Mouse (Mus musculus): ENCODE measurements around the gene Pigo. TPM values are rescaled to one million over a fixed set of nuclear protein-coding genes. Genes with fewer than 3 reads are reported as not detected.

Pigo gene
- polyA plus RNA-seq (2012; rRNA removed) = 24.8 and 32.5 TPM in 2 replicates

DNA sequence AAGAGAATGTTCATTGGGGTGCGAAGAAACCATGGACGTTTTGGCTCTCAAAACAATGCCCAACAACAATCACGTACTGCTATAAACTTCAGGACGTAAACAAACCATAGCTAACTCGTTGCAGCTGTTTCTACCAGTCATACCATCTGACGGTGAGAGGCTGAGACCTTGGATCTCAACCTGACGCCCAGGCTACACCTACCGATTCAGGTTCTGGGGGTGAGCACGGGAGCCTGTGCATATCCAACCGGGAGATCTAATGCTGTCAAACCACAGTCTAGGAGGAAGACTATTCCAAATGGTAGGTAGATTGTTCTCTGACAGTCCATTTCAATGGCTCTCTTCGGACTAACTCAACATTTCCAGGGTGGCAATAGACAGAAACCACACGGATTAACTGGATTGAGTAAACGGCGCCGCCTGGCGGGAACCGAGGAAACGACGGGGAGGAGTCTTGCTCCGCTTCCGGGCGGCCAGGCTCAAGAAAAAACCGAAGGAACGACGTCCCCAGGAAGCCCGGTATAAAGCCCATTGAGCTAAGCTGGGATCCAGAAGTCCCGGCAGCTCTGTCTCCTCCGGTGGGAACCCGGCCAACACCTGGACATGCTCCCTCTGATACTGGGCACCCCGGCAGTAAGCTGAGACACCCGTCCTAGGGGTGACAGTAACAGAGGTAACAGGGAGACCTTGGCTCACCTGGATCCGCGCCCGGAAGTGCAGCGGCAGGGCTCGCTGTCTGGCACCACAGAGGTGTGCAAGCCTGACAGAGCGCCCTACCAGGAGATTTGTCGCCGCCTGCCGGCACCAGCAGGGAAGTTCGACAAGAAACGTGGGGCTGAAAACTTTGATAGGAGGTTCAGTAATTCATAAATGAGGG, at the start of gene Pigo:
Gene Pigo (minus strand): TSS at position 736 of the 877 bp plus-strand sequence.

DNA sequence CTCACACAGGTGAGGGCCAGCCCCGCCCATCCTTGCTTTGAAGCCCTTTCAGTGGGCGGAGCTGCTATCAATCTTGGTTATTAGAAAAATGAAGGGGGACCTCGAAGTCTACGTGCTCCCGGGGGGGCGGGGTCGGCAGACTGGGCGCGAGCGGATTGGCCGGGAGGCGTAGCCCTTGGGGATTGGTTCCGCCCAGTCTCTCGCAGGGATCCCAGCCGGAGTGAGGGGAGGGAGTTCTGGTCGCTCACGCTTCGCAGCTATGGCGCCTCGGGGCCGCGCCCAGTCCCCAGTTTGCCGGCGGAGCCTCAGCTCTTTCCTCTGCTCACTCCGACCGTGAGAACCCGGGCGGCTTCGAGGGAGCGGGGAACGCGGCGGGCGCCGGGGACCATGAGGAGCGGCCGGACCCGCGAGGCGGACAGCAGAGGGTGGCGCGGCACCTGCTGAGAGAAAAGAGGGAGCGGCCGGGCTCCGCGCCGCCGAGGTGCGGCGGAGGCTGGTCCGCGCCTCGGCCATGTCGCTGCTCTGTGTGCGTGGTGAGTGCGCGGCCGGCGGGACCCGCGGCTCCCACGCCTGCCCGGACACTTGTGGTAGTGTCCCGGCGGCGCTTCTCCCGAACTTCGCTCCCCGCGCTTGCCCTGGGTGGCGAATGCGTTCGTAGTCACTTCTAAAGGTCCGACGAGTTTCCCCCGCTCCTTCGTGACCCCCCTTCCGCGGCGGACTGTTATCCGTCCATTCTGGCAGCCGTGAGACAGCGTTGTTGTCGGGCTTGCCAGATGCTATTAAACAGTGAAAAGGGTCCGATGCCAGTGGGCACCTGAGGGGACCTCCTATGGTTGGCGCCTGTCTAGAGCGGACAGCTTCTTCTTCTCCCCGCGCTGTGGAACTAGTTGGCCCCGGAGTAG, 33.4 kb upstream of the Pigo start, which contains the start of gene Unc13b:
Gene Unc13b (plus strand): TSS at position 201 of the 902 bp plus-strand sequence.

DNA sequence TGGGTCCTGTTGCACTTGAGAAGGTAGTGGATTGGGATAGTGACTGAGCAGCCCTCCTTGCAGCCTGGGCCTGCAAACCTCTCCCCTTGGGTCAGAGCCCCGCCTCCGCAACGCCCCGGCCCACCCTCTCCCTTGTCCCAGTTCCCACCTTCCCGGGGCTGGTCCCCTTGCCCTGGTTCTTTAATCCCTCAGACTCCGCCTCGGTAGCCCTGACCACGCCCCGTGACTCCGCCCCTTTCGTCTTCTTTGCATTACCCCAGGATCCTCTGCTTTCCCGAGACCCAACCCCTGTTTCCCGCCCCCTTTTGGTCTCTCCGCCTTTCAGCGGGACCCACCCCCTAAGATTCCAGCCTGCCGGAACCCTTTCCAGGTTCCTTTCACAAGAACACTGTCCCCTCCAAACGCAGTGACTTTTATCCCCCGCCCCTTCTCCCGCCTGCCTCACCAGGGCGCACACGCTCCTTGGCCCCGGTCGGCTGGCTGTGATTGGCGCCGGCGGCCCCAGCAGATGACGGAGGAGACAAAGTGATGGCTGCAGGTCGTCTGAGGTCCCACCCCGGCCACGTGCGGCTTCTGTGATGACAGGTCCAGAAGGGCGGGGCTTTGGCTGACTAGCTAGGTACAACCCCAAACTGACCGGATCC, 20.2 kb upstream of the Pigo start, which contains the start of gene Fam214b:
Gene Fam214b (minus strand): TSS at position 562 of the 644 bp plus-strand sequence.

DNA sequence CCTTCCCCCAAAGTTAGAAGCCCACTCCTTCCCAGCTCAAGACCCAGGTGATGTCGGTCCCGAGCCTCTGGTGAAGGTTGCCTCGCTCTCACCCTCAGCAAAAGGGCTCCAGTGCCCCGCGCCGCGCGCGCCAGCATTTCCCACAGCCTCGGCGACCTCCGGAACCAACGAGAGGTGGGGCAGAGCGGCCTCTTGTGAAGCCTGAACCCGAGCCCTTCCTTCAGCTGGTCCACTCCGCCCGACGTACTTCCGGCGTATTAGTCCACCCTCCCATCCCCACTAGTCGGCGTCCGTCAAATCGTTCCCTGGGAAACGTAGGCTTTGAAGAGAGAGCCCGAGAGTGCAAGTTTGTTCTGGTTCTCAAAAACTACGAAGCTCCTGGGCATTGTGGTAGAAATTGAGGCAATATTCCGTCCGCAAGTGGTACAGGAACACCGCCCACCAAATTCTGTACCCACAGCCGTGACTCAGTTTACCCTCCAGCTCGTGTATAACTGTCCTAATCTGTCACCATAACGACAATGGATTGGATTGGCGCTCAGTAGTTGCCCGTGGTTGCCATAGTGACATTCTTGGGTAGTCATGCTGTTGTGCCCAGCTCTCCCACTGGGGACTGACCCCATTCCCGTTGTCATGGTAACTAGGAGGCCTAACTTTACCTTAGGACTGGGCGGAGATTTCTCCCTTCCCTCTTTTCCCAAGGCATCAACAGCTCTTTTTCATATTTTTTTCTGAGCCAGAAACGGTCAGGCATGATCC, 5.8 kb upstream of the Pigo start, which contains the start of gene Stoml2:
Gene Stoml2 (minus strand): TSS at position 474 of the 759 bp plus-strand sequence.

DNA sequence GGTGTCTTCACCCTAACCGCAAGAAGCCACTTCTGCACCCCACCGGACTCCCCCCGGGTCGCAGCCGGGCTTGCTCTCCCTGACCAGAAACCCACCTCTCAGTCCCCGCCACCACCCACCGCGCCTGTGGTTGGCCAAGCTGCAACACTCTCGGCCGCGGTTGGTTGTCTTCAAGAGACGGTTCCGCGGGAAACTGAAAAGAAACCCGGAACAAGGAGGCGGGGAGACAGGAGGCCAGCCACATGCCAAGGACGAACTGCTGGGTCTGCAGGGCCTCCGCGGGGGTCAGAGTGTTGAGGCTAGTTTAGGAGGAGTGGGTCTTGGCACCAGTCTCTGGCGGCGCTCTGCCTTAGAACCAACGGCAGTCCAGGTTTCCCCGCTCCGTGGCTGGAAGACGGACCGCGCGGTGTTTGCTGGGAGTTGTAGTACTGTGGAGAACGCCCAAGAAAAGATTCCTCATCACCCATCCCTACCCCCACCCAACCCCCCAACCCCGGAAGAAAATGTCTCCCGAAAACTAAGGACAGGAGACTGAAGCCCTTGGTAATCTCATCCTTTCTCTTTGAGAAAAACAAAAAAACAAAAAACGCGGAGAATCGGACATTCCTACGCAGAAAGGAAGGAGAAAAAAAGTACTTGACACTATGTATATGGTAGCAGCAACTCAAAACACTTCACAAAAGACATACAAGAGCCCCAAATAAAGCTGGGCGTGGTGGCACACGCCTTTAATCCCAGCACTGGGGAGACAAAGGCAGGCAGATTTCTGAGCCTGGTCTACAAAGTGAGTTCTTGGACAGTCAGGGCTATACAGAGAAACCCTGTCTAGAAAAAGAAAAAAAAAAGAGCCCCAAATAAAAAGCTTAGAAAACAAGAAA, 15.2 kb downstream of the Pigo start, which contains the start of gene Fancg:
Gene Fancg (minus strand): TSS at position 346 of the 878 bp plus-strand sequence.

DNA sequence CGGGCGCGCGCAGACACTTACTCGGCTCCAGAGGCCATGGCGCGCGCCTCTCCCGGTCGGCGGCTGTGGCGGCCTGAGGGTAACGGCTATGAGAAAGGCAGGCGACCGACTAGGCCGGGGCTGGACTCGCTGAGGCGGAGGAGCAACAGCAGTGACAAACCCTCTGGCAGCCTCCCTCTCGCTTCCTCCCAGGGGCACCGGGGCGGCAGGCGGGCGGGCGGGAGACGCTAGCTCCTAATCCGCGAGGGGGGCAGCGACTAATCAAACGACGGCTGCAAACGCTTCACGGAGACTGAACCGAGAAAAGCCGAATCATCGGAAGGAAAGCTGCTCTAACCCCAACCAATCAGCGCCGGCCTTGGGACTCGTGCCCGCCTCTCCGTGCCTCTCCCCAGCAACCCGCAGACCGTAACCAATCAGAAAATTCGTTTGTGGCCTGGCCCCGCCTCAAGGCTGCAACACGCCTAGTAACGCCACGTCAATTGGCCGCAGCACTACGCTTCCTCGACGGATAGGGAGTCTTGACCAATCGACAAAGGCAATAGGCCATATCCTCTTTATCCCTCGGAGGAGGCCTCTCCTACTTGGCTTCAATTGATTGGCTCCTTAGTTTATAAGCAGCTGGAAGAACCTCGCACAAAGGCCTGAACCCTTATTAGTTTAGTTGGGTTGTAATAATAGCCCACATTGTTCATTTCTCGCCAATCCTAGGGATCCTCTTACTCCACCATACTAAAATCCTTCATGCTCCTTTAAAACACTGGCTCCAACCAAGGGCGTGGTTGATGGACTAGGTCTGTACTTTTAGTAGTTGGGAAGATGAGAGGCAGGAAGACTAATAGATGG, 25.3 kb downstream of the Pigo start, which contains the start of gene Vcp:
Gene Vcp (minus strand): TSS at position 367 of the 846 bp plus-strand sequence.

DNA sequence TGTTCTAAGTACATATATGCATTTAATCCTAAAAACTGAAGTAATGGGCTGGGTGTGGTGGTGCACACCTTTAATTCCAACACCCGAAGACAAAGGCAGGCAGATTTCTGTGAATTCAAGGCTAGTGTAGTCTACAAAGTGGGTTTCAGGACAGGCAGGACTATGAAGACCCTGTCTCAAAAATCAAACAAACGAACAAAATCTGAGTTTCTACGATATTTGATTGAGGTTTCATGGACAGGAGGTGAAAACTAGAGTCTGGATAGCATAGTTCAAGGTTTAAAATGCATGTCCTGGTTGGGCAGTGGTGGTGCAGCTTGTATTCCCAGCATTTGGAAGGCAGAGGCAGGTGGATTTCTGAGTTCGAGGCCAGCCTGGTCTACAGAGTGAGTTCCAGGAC, 56.3 kb downstream of the Pigo start, which contains the start of gene 1700022I11Rik:
Gene 1700022I11Rik (plus strand): TSS at position 301 of the 400 bp plus-strand sequence.

Other genes with a start within 250 kb of the Pigo start
- gene Fam205a1, start 171.9 kb downstream of the Pigo start, polyA plus RNA-seq (2012; rRNA removed) = not detected in 2 replicates
- gene Gm12394, start 169.0 kb downstream of the Pigo start, polyA plus RNA-seq (2012; rRNA removed) = not detected in 2 replicates
- not detected in 2 replicates for gene Fam205c, start 151.6 kb downstream of the Pigo start, polyA plus RNA-seq (2012; rRNA removed)
- 2.3 and 3.8 TPM in 2 replicates for gene Phf24, start 109.2 kb downstream of the Pigo start, polyA plus RNA-seq (2012; rRNA removed)
- gene Dnajb5, start 76.0 kb downstream of the Pigo start, polyA plus RNA-seq (2012; rRNA removed) = 16.6 and 17.5 TPM in 2 replicates
- gene 1700022I11Rik, start 56.2 kb downstream of the Pigo start, polyA plus RNA-seq (2012; rRNA removed) = not detected in 2 replicates
- 139 and 143 TPM in 2 replicates for gene Vcp, start 25.3 kb downstream of the Pigo start, polyA plus RNA-seq (2012; rRNA removed)
- 19.4 and 19.8 TPM in 2 replicates for gene Fancg, start 15.3 kb downstream of the Pigo start, polyA plus RNA-seq (2012; rRNA removed)
- 61.6 and 63.3 TPM in 2 replicates for gene Stoml2, start 5.9 kb upstream of the Pigo start, polyA plus RNA-seq (2012; rRNA removed)
- gene Fam214b, start 20.4 kb upstream of the Pigo start, polyA plus RNA-seq (2012; rRNA removed) = 39.4 and 40.5 TPM in 2 replicates
- 14.0 and 16.4 TPM in 2 replicates for gene Unc13b, start 33.1 kb upstream of the Pigo start, polyA plus RNA-seq (2012; rRNA removed)
- 0.22 and 0.28 TPM in 2 replicates for gene Atp8b5, start 241.3 kb upstream of the Pigo start, polyA plus RNA-seq (2012; rRNA removed)

Measured in colon, adult 2 months (tissue).